Mouse (Mus musculus): ENCODE data around the gene Ltv1. TPM values are rescaled to one million over a fixed set of nuclear protein-coding genes. Genes with fewer than 3 reads are reported as not detected.
"Not testable (repeated sequence)": the region's sequence is repeated elsewhere in the genome, so short reads cannot be mapped to it uniquely, and the experiment has no call there.

Gene Ltv1
- polyA plus RNA-seq, 1 experiment from 2014 or later = 61.6 TPM

GRCm38 (mm10) chr10:13193496-13193895 lies 528 bp upstream of the Ltv1 start:
- H3K9me3 ChIP-seq; H3K27me3 ChIP-seq; H3K9ac ChIP-seq (replicated peaks); H3K4me1 ChIP-seq (replicated peaks); H3K27ac ChIP-seq: not testable (repeated sequence)
- 84% methylated on average over 7 of the region's 7 CpGs for WGBS
- Histone ChIP-seq H3K4me2 (peak overlapping the region; percentile 66), H3K4me3 (replicated peaks) (peak overlapping the region; percentile 88), H3K36me3 (peaks cover 25% of the 10 kb centered on the region)
- ATAC-seq (ENCODE audit: insufficient number of reproducible peaks, insufficient read depth, low FRiP score, low TSS enrichment, low read depth) = 0 out of 2 replicates have a peak, but pooled peaks have one; percentile 29

GRCm38 (mm10) chr10:13189881-13190280 lies 3.1 kb downstream of the Ltv1 start:
- Histone ChIP-seq H3K4me2 (no peak overlapping the region), H3K9ac (replicated peaks) (no peak overlapping the region), H3K27me3 (no peaks in the 10 kb centered on the region), H3K27ac (no peak overlapping the region), H3K9me3 (no peaks in the 10 kb centered on the region), H3K4me3 (replicated peaks) (no peak overlapping the region), H3K36me3 (peaks cover 57% of the 10 kb centered on the region), H3K4me1 (replicated peaks) (peaks cover 5% of the 10 kb centered on the region; the same call in 1 of the 2 replicates)
- ATAC-seq (ENCODE audit: insufficient number of reproducible peaks, insufficient read depth, low FRiP score, low TSS enrichment, low read depth) = no peak
- WGBS = 96% methylated on average over 5 of the region's 5 CpGs

GRCm38 (mm10) chr10:13186754-13187153 lies 6.2 kb downstream of the Ltv1 start:
- Histone ChIP-seq H3K4me3 (replicated peaks) (no peak overlapping the region), H3K4me2 (no peak overlapping the region), H3K9ac (replicated peaks) (no peak overlapping the region), H3K27me3 (no peaks in the 10 kb centered on the region), H3K27ac (no peak overlapping the region), H3K4me1 (replicated peaks) (peaks cover 6% of the 10 kb centered on the region), H3K36me3 (peaks cover 73% of the 10 kb centered on the region), H3K9me3 (no peaks in the 10 kb centered on the region)
- no peak for ATAC-seq (ENCODE audit: insufficient number of reproducible peaks, insufficient read depth, low FRiP score, low TSS enrichment, low read depth)
- WGBS = 89% methylated on average over 3 of the region's 3 CpGs

GRCm38 (mm10) chr10:13184170-13184766 lies 8.7 kb downstream of the Ltv1 start:
- Histone ChIP-seq H3K4me3 (replicated peaks) (no peak overlapping the region), H3K9ac (replicated peaks) (no peak overlapping the region), H3K27ac (no peak overlapping the region), H3K27me3 (no peaks in the 10 kb centered on the region), H3K4me1 (replicated peaks) (peaks cover 6% of the 10 kb centered on the region), H3K36me3 (peaks cover 79% of the 10 kb centered on the region), H3K9me3 (no peaks in the 10 kb centered on the region), H3K4me2 (no peak overlapping the region)
- WGBS = 93% methylated on average over 4 of the region's 4 CpGs
- ATAC-seq (ENCODE audit: insufficient number of reproducible peaks, insufficient read depth, low FRiP score, low TSS enrichment, low read depth) = no peak

GRCm38 (mm10) chr10:13180211-13180610 lies 12.8 kb downstream of the Ltv1 start:
- WGBS = 85% methylated on average over 7 of the region's 7 CpGs
- Histone ChIP-seq H3K27ac (no peak overlapping the region), H3K4me2 (no peak overlapping the region), H3K9me3 (no peaks in the 10 kb centered on the region), H3K4me3 (replicated peaks) (no peak overlapping the region), H3K36me3 (peaks cover 73% of the 10 kb centered on the region), H3K9ac (replicated peaks) (no peak overlapping the region), H3K4me1 (replicated peaks) (peaks cover 6% of the 10 kb centered on the region), H3K27me3 (no peaks in the 10 kb centered on the region)
- ATAC-seq (ENCODE audit: insufficient number of reproducible peaks, insufficient read depth, low FRiP score, low TSS enrichment, low read depth) = no peak

- H3K36me3 ChIP-seq = peaks cover 65% of the 10 kb centered on the region
- ATAC-seq (ENCODE audit: insufficient number of reproducible peaks, insufficient read depth, low FRiP score, low TSS enrichment, low read depth) = no peak
- 77% methylated on average over 7 of the region's 7 CpGs for WGBS
Measured at GRCm38 (mm10) chr10:13177973-13178624, 14.9 kb downstream of the Ltv1 start, which contains the start of gene Zc2hc1b. Gene Zc2hc1b, minus strand, starts transcription at chr10:13178023.

GRCm38 (mm10) chr10:13175866-13176265 lies 17.1 kb downstream of the Ltv1 start:
- no peak overlapping the region for H3K4me3 ChIP-seq (replicated peaks)
- no peak overlapping the region for H3K9ac ChIP-seq (replicated peaks)
- no peak for ATAC-seq (ENCODE audit: insufficient number of reproducible peaks, insufficient read depth, low FRiP score, low TSS enrichment, low read depth)
- H3K27me3 ChIP-seq = no peaks in the 10 kb centered on the region
- H3K4me1 ChIP-seq (replicated peaks) = peaks cover 22% of the 10 kb centered on the region
- no peak overlapping the region for H3K27ac ChIP-seq
- H3K9me3 ChIP-seq = no peaks in the 10 kb centered on the region
- H3K4me2 ChIP-seq = no peak overlapping the region
- peaks cover 45% of the 10 kb centered on the region for H3K36me3 ChIP-seq
- 89% methylated on average over 7 of the region's 7 CpGs for WGBS

More at GRCm38 (mm10) chr10:13177973-13178624, 14.9 kb downstream of the Ltv1 start, which contains the start of gene Zc2hc1b:
- Histone ChIP-seq H3K27ac (no peak within 1 kb of the TSS), H3K4me3 (replicated peaks) (no peak within 1 kb of the TSS), H3K9me3 (no peaks in the 10 kb centered on the region), H3K27me3 (no peaks in the 10 kb centered on the region), H3K9ac (replicated peaks) (no peak within 1 kb of the TSS), H3K4me1 (replicated peaks) (peaks cover 3% of the 10 kb centered on the region; the same call in 1 of the 2 replicates), H3K4me2 (no peak within 1 kb of the TSS)

GRCm38 (mm10) chr10:13172798-13173221 lies 20.2 kb downstream of the Ltv1 start:
- Histone ChIP-seq H3K4me1 (replicated peaks) (peaks cover 30% of the 10 kb centered on the region), H3K27ac (peak overlapping the region; percentile 75), H3K4me2 (peak overlapping the region; percentile 32; the same call in 1 of the 2 replicates), H3K36me3 (peaks cover 16% of the 10 kb centered on the region), H3K9me3 (no peaks in the 10 kb centered on the region), H3K4me3 (replicated peaks) (no peak overlapping the region), H3K27me3 (no peaks in the 10 kb centered on the region), H3K9ac (replicated peaks) (no peak overlapping the region; the same call in 1 of the 2 replicates)
- ATAC-seq (ENCODE audit: insufficient number of reproducible peaks, insufficient read depth, low FRiP score, low TSS enrichment, low read depth) = peak; percentile 17; the same call in 1 of the 2 replicates
- 13% methylated on average over 10 of the region's 10 CpGs for WGBS

- 26% methylated on average over 2 of the region's 2 CpGs for WGBS
- Histone ChIP-seq H3K36me3 (peaks cover 3% of the 10 kb centered on the region; the same call in 1 of the 2 replicates), H3K4me1 (replicated peaks) (peaks cover 30% of the 10 kb centered on the region), H3K4me3 (replicated peaks) (no peak overlapping the region), H3K9me3 (no peaks in the 10 kb centered on the region), H3K9ac (replicated peaks) (no peak overlapping the region), H3K4me2 (no peak overlapping the region), H3K27me3 (no peaks in the 10 kb centered on the region), H3K27ac (peak overlapping the region; percentile 66)
- no peak for ATAC-seq (ENCODE audit: insufficient number of reproducible peaks, insufficient read depth, low FRiP score, low TSS enrichment, low read depth)
Measured at GRCm38 (mm10) chr10:13171461-13171860, 21.5 kb downstream of the Ltv1 start.

GRCm38 (mm10) chr10:13170739-13171448 lies 22.1 kb downstream of the Ltv1 start:
- Histone ChIP-seq H3K4me1 (replicated peaks) (peaks cover 30% of the 10 kb centered on the region), H3K36me3 (no peaks in the 10 kb centered on the region), H3K27me3 (no peaks in the 10 kb centered on the region), H3K4me3 (replicated peaks) (no peak overlapping the region), H3K9ac (replicated peaks) (no peak overlapping the region), H3K27ac (peak overlapping the region; percentile 66), H3K9me3 (no peaks in the 10 kb centered on the region), H3K4me2 (peak overlapping the region; percentile 15; the same call in 1 of the 2 replicates)
- peak; percentile 24; the same call in 1 of the 2 replicates for ATAC-seq (ENCODE audit: insufficient number of reproducible peaks, insufficient read depth, low FRiP score, low TSS enrichment, low read depth)
- 14% methylated on average over 12 of the region's 12 CpGs for WGBS

GRCm38 (mm10) chr10:13168461-13168860 lies 24.5 kb downstream of the Ltv1 start:
- Histone ChIP-seq H3K27ac (no peak overlapping the region), H3K4me1 (replicated peaks) (peaks cover 30% of the 10 kb centered on the region)

More at GRCm38 (mm10) chr10:13168461-13168860, 24.5 kb downstream of the Ltv1 start:
- Histone ChIP-seq H3K27me3 (no peaks in the 10 kb centered on the region), H3K36me3 (no peaks in the 10 kb centered on the region), H3K9me3 (peaks cover 5% of the 10 kb centered on the region; the same call in 1 of the 2 replicates), H3K9ac (replicated peaks) (no peak overlapping the region), H3K4me2 (no peak overlapping the region), H3K4me3 (replicated peaks) (no peak overlapping the region)
- 79% methylated on average over 5 of the region's 5 CpGs for WGBS
- ATAC-seq (ENCODE audit: insufficient number of reproducible peaks, insufficient read depth, low FRiP score, low TSS enrichment, low read depth) = no peak
